Mouse (Mus musculus) embryonic facial prominence, embryonic 10.5 days (tissue): ENCODE results near the gene Tmem126b. TPM values are rescaled to one million over a fixed set of nuclear protein-coding genes. Genes with fewer than 3 reads are reported as not detected.

Source experiments
- DNase-seq: peaks from one replicate; pipeline ENCODE4 v3.0.0-alpha.2; 2017; ENCODE audit warnings: low spot score
- H3K27ac ChIP-seq: fragments of 300-500 bp; sonication (generic); replicated peaks from 2 replicates; pipeline ENCODE4 v1.5.1; 2016; ENCODE audit warnings: mild to moderate bottlenecking
- H3K27me3 ChIP-seq: fragments of 300-500 bp; sonication (generic); replicated peaks from 2 replicates; pipeline ENCODE4 v1.6.1; 2016; ENCODE audit warnings: low read depth, mild to moderate bottlenecking; ENCODE audit not compliant: poor library complexity, severe bottlenecking
- H3K36me3 ChIP-seq: fragments of 300-500 bp; sonication (generic); replicated peaks from 2 replicates; pipeline ENCODE4 v1.6.1; 2016; ENCODE audit warnings: mild to moderate bottlenecking, moderate library complexity
- H3K4me1 ChIP-seq: fragments of 300-500 bp; sonication (generic); 2 replicates; pipeline ENCODE4 v1.6.1; 2016
- H3K4me3 ChIP-seq: fragments of 300-500 bp; sonication (generic); 2 replicates; pipeline ENCODE4 v1.5.1; 2016; ENCODE audit warnings: mild to moderate bottlenecking, moderate library complexity
- H3K9me3 ChIP-seq: fragments of 300-500 bp; sonication (generic); 2 replicates; pipeline ENCODE4 v1.6.1; 2016; ENCODE audit warnings: mild to moderate bottlenecking
- WGBS: fragments of 180-500 bp; shearing (Covaris S2); methylation state at CpG from one replicate; pipeline ENCODE4 v1.1.7; 2016; 5-methylcytosine and 5-hydroxymethylcytosine counted together
- polyA plus RNA-seq: library from polyadenylated mRNA; unstranded; fragments of >200 nt; fragmentation: Nextera tagmentation; extraction: Ambion mirVana; gene quantifications from 2 replicates; pipeline ENCODE4 v1.2.1, GENCODE M21; 2016

Gene Tmem126b
- polyA plus RNA-seq, 1 experiment from 2014 or later, result 36.2 TPM

DNA sequence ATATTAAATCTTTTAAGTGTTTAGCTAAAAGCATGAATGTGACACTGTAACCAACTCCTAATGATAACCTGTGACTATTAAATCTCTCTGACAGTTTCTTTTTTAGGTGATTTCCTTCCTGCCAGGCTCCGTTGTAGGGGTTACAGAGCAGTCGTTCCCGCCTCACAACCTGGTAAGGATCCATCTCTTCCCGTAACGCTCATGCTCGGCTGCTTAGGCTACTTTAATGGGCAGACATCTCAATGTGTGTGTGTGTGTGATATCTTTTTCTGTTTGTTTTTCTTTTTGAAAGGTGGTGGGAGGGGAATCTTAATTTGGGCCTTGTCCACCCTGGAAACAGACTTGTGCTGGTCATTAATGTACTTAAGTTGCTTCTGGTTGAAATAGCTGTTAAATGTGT, 31.6 kb downstream of the Tmem126b start:
- H3K36me3 ChIP-seq, result peaks cover 30% of the 10 kb centered on the region
- no peaks in the 10 kb centered on the region for H3K9me3 ChIP-seq
- peak overlapping the region; percentile 100 for H3K27ac ChIP-seq
- peaks cover 5% of the 10 kb centered on the region for H3K4me1 ChIP-seq
- peak overlapping the region; percentile 97 for H3K4me3 ChIP-seq
- peak; percentile 11 for DNase-seq
- WGBS, result under 1% methylated on average over 6 of the region's 6 CpGs
- no peaks in the 10 kb centered on the region for H3K27me3 ChIP-seq

DNA sequence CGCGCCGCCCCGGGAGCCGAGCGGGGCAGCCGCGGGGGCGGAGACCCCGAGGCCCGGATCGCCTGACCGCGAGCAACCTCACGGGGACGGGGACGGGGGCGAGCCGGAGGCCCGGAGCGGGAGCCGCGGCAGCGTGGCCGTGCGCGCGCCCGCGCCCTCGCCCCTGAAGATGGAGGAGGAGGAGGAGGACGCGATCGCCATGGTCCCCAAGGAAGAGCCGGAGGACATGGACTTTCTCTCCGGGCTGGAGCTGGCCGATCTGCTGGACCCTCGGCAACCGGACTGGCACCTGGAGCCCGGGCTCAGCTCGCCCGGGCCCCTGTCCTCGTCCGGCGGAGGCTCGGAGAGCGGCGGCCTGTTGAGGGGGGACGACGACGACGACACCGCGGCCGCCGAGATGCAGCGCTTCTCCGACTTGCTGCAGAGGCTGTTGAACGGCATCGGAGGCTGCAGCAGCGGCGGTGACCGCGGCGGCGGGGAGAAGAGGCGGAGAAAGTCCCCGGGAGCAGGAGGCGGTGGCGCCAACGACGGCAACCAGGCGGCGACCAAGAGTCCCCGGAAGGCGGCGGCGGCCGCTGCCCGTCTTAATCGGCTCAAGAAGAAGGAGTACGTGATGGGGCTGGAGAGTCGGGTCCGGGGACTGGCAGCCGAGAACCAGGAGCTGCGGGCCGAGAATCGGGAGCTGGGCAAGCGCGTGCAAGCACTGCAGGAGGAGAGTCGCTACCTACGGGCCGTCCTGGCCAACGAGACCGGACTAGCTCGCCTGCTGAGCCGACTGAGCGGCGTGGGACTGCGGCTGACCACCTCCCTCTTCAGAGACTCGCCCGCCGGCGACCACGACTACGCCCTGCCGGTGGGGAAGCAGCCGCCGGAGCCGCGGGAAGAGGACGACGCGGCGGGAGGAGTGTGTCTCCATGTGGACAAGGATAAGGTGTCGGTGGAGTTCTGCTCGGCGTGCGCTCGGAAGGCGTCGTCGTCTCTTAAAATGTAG, 32.4 kb downstream of the Tmem126b start:
- DNase-seq, result peak; percentile 83
- peaks cover 23% of the 10 kb centered on the region for H3K36me3 ChIP-seq
- WGBS, result under 1% methylated on average over 123 of the region's 123 CpGs
- no peaks in the 10 kb centered on the region for H3K9me3 ChIP-seq
- H3K27ac ChIP-seq, result peak overlapping the region; percentile 100
- peak overlapping the region; percentile 97 for H3K4me3 ChIP-seq
- peaks cover 5% of the 10 kb centered on the region for H3K4me1 ChIP-seq
- no peaks in the 10 kb centered on the region for H3K27me3 ChIP-seq

DNA sequence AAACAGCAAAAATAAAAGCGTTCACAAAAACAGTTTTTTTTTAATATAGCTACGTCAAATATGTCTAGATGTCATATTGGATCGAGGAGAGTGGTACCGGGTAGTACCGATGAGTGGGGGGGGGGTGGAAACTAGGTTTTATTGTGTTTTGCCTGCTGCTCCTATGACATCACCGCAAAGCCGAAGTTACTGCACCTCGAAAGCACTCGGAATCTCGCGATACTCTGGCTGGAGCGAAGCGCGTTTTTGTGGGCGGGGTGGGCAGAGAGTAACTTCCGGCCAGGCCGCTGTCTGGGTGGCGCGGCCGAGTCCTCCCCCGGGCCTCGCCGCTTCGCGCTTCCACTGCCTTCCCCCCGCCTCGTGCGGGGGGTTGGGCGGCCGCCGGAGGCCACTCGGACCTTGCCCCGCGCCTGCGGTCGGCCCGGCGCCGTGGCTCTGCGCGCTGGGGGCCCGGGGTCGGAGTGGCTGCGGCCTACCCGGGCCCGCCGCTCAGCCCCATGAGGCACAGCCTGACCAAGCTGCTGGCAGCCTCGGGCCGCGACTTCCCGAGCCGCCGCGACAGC, 33.2 kb downstream of the Tmem126b start, which contains the start of gene Crebzf:
TSS of gene Crebzf (plus strand) at position 212 of the 563 bp plus-strand sequence.
- no peaks in the 10 kb centered on the region for H3K9me3 ChIP-seq
- peak within 1 kb of the TSS; percentile 100 for H3K27ac ChIP-seq
- H3K27me3 ChIP-seq, result no peaks in the 10 kb centered on the region
- peaks cover 5% of the 10 kb centered on the region for H3K4me1 ChIP-seq
- peak within 1 kb of the TSS; percentile 97 for H3K4me3 ChIP-seq
- WGBS, result under 1% methylated on average over 54 of the region's 54 CpGs
- peak; percentile 96 for DNase-seq
- H3K36me3 ChIP-seq, result peaks cover 15% of the 10 kb centered on the region

DNA sequence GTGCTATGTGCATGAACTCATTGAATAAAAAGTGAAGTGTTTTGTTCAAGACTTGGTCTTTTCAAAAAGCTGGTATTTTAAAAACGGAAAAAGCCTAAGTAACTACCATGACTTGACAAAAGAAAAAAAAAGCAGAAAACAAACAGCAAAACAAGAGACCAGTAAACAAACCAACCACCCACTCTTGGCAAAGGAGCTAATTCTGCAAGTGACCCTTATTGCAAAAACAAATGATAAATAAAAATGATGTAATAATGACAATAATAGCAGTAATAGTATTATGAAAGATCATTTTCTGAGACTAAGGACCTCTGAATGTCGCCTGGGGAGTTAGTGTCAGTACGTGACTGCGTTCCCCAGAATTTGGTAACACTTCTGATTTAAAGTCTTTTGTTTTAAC, 33.7 kb downstream of the Tmem126b start:
- Histone ChIP-seq H3K4me3 (peak overlapping the region; percentile 97), H3K9me3 (no peaks in the 10 kb centered on the region), H3K27me3 (no peaks in the 10 kb centered on the region), H3K36me3 (peaks cover 10% of the 10 kb centered on the region), H3K4me1 (peaks cover 5% of the 10 kb centered on the region), H3K27ac (peak overlapping the region; percentile 100)
- WGBS, result 8% methylated on average over 4 of the region's 4 CpGs
- no peak for DNase-seq

DNA sequence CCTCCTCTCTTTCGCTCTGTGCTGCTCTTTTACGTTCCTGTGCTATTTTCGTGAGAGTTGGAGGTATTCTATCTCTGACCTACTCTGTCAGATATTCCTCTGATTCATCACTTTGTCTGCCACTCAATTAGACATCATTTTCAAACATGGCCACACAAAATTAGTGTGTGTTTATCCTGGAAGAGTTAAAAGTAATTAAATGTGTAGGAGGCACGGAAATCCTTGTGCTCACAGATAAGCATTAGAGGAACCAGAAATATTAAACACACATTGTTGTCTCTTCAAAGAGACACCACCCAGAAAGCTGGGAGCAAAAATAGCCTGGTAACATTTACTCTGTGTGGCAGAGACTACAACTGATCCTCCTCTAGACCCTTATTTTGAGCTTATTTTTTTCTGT, 35.8 kb downstream of the Tmem126b start:
- Histone ChIP-seq H3K4me1 (no peaks in the 10 kb centered on the region), H3K36me3 (no peaks in the 10 kb centered on the region), H3K9me3 (no peaks in the 10 kb centered on the region), H3K4me3 (no peak overlapping the region), H3K27ac (no peak overlapping the region), H3K27me3 (no peaks in the 10 kb centered on the region)
- 90% methylated on average over 4 of the region's 4 CpGs for WGBS
- no peak for DNase-seq

DNA sequence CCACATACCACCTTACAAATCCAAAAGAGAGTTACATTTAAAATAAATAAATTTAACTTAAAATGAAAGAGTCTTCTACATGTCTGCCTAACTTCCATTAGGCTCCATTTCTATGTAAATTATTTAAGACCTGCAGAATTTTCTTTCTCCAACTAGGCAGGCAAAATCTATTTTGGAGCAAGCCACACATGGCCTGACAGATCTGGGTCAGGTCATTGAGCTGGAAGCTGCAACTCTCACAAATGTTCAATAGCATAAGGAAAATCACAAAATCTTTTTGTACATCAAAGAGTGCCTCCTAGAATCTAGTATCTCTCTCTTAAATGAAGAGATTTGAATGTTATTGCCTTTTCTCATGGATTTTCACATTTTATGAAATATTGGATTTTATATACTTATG, 43.6 kb downstream of the Tmem126b start:
- H3K27me3 ChIP-seq, result no peaks in the 10 kb centered on the region
- H3K9me3 ChIP-seq, result no peaks in the 10 kb centered on the region
- H3K4me3 ChIP-seq, result no peak overlapping the region
- no peak for DNase-seq
- peaks cover under 1% of the 10 kb centered on the region for H3K4me1 ChIP-seq
- no peaks in the 10 kb centered on the region for H3K36me3 ChIP-seq
- no peak overlapping the region for H3K27ac ChIP-seq

DNA sequence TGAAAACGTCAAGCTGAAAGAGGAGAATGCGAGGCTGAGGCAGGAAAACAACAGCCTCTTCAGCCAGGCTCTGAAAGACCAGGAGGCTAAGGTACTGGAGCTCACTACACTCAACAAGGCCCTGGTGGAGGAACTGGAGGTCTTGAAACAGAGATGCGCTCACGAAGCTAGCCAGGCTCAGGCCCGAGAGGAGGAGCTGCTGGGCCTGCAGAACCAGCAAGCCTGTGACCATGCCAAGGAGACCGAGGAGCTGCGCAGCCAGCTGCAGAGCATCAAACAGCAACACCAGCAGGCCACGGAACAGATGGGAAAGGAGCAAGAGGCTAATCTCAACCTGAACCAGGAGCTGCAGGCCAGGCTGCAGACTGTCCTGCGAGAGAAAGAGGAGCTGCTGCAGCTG, 48.8 kb downstream of the Tmem126b start:
- Histone ChIP-seq H3K4me1 (peaks cover 9% of the 10 kb centered on the region), H3K36me3 (no peaks in the 10 kb centered on the region), H3K27ac (no peak overlapping the region; the same call in 1 of the 2 replicates), H3K27me3 (no peaks in the 10 kb centered on the region), H3K4me3 (peak overlapping the region; percentile 56), H3K9me3 (no peaks in the 10 kb centered on the region)
- no peak for DNase-seq
- WGBS, result 68% methylated on average over 9 of the region's 9 CpGs

DNA sequence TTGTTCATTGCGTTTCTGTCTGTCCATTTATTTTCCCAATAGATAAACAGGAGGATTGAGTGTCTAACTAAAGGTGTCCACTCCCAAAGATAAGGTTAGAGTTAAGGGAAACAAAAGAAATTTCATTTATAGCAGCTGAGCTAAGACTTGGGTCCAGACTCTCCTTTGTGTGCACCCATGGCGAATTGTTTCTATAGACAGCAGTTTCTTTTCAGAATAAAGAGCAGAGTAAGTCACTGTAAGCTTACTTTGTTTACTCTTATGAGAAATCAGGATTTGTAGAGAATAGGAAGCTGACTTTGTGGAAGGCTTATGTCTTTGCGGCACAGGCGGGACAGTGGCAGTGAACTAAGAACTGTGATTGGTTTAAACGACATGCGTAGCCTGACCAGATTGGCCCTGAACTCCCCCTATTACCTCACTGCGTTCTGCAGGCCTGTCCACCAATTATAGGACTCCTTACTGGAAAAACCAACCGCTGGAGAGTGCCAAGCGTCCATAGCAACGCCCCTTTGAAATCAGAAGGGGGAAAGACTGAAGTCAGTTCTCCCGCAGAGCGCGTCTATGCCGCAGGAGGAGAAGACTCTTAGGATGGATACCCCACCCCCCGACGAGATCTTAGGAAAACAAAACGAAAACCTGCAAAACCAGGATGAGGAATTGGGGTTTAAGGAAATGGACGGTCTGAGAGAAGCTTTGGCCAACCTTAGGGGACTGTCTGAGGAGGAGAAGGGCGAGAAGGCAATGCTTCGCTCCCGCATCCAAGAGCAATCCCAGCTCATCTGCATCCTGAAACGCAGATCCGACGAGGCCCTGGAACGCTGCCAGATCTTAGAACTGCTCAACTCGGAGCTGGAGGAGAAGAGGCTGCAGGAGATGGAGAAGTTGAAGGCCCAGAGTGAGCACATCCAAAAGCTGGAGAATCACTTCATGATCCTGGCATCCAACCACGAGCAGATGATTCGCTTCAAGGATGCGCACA, 49.5 kb downstream of the Tmem126b start, which contains the start of gene Ccdc89:
TSS of gene Ccdc89 (plus strand) at position 558 of the 982 bp plus-strand sequence.
- H3K4me1 ChIP-seq, result peaks cover 9% of the 10 kb centered on the region
- peak; percentile 82 for DNase-seq
- H3K4me3 ChIP-seq, result peak within 1 kb of the TSS; percentile 56
- no peaks in the 10 kb centered on the region for H3K9me3 ChIP-seq
- no peaks in the 10 kb centered on the region for H3K36me3 ChIP-seq
- no peaks in the 10 kb centered on the region for H3K27me3 ChIP-seq
- 24% methylated on average over 29 of the region's 29 CpGs for WGBS
- H3K27ac ChIP-seq, result peak within 1 kb of the TSS; percentile 40; the same call in 1 of the 2 replicates

Other genes starting within 250 kb of the Tmem126b start
- 0.10 TPM in 1 of 2 replicates, not detected in the other for gene Ccdc83, start 210.2 kb downstream of the Tmem126b start, polyA plus RNA-seq
- gene Sytl2, start 173.7 kb downstream of the Tmem126b start, polyA plus RNA-seq, result 3.1 and 3.2 TPM in 2 replicates
- 1.9 and 3.0 TPM in 2 replicates for gene Ccdc89, start 49.4 kb downstream of the Tmem126b start, polyA plus RNA-seq
- 26.2 and 27.1 TPM in 2 replicates for gene Crebzf, start 33.3 kb downstream of the Tmem126b start, polyA plus RNA-seq
- 119 and 120 TPM in 2 replicates for gene Tmem126a, start 18.8 kb downstream of the Tmem126b start, polyA plus RNA-seq
- 1.3 and 1.7 TPM in 2 replicates for gene Dlg2, start 671 bp upstream of the Tmem126b start, polyA plus RNA-seq